Mouse (Mus musculus): ENCODE results near the gene Etl4.
"Not testable (repeated sequence)": the region's sequence is repeated elsewhere in the genome, so short reads cannot be mapped to it uniquely, and the experiment has no call there.

The Etl4 gene

GRCm38 (mm10) chr2:20167566-20167965 is 258.0 kb downstream of the Etl4 start:
- no peak for DNase-seq (ENCODE audit: low spot score)

- DNase-seq (ENCODE audit: low spot score) = no peak
These were observed 258.6 kb downstream of the Etl4 start for GRCm38 (mm10) chr2:20168156-20168555.

GRCm38 (mm10) chr2:20176456-20177184 is 267.0 kb downstream of the Etl4 start:
- DNase-seq (ENCODE audit: low spot score) = not testable (repeated sequence)

GRCm38 (mm10) chr2:20177236-20177635 is 267.7 kb downstream of the Etl4 start:
- not testable (repeated sequence) for DNase-seq (ENCODE audit: low spot score)

GRCm38 (mm10) chr2:20180561-20180960 is 271.0 kb downstream of the Etl4 start:
- DNase-seq (ENCODE audit: low spot score) = not testable (repeated sequence)

- DNase-seq (ENCODE audit: low spot score) = not testable (repeated sequence)
These were observed 277.6 kb downstream of the Etl4 start for GRCm38 (mm10) chr2:20187223-20187622.

GRCm38 (mm10) chr2:20203011-20203410 is 293.4 kb downstream of the Etl4 start:
- DNase-seq (ENCODE audit: low spot score) = no peak

GRCm38 (mm10) chr2:20206647-20207046 is 297.1 kb downstream of the Etl4 start:
- DNase-seq (ENCODE audit: low spot score) = no peak

GRCm38 (mm10) chr2:20208683-20209194 is 299.2 kb downstream of the Etl4 start:
- no peak for DNase-seq (ENCODE audit: low spot score)

GRCm38 (mm10) chr2:20209359-20209758 is 299.8 kb downstream of the Etl4 start:
- DNase-seq (ENCODE audit: low spot score) = no peak

GRCm38 (mm10) chr2:20216275-20216674 is 306.7 kb downstream of the Etl4 start:
- DNase-seq (ENCODE audit: low spot score) = no peak

- DNase-seq (ENCODE audit: low spot score) = no peak
These were observed 307.3 kb downstream of the Etl4 start for GRCm38 (mm10) chr2:20216686-20217437.

- no peak for DNase-seq (ENCODE audit: low spot score)
These were observed 321.8 kb downstream of the Etl4 start for GRCm38 (mm10) chr2:20231371-20231770.

GRCm38 (mm10) chr2:20248043-20248664 is 338.6 kb downstream of the Etl4 start:
- no peak for DNase-seq (ENCODE audit: low spot score)

GRCm38 (mm10) chr2:20249403-20249802 is 339.8 kb downstream of the Etl4 start:
- no peak for DNase-seq (ENCODE audit: low spot score)

- no peak for DNase-seq (ENCODE audit: low spot score)
These were observed 366.5 kb downstream of the Etl4 start for GRCm38 (mm10) chr2:20276124-20276523.

GRCm38 (mm10) chr2:20281903-20282302 is 372.3 kb downstream of the Etl4 start:
- no peak for DNase-seq (ENCODE audit: low spot score)

- DNase-seq (ENCODE audit: low spot score) = no peak
These were observed 374.8 kb downstream of the Etl4 start for GRCm38 (mm10) chr2:20284425-20284824.

GRCm38 (mm10) chr2:20290982-20291740 is 381.6 kb downstream of the Etl4 start:
- DNase-seq (ENCODE audit: low spot score) = no peak

- no peak for DNase-seq (ENCODE audit: low spot score)
These were observed 382.1 kb downstream of the Etl4 start for GRCm38 (mm10) chr2:20291741-20292110.

GRCm38 (mm10) chr2:20293336-20293735 is 383.8 kb downstream of the Etl4 start:
- no peak for DNase-seq (ENCODE audit: low spot score)

- DNase-seq (ENCODE audit: low spot score) = no peak
These were observed 385.0 kb downstream of the Etl4 start for GRCm38 (mm10) chr2:20294596-20294995.

All from testis, postnatal 14 days (tissue).